Mouse (Mus musculus) adrenal gland, adult 10 weeks (tissue): ENCODE results near the gene Cbx8. TPM values are rescaled to one million over a fixed set of nuclear protein-coding genes. Genes with fewer than 3 reads are reported as not detected.

Experiments
- polyA plus RNA-seq: library from polyadenylated mRNA; stranded (reverse); fragments of 350-450 nt; fragmentation: Illumina TruSeq; extraction: RNeasy Lipid Tissue Mini Kit (QIAGEN cat#74804); gene quantifications from one replicate; pipeline ENCODE4 v1.2.3, GENCODE M21; 2014; ENCODE audit warnings: low read depth, low replicate concordance

Cbx8 gene
- 1.6 TPM for polyA plus RNA-seq

DNA sequence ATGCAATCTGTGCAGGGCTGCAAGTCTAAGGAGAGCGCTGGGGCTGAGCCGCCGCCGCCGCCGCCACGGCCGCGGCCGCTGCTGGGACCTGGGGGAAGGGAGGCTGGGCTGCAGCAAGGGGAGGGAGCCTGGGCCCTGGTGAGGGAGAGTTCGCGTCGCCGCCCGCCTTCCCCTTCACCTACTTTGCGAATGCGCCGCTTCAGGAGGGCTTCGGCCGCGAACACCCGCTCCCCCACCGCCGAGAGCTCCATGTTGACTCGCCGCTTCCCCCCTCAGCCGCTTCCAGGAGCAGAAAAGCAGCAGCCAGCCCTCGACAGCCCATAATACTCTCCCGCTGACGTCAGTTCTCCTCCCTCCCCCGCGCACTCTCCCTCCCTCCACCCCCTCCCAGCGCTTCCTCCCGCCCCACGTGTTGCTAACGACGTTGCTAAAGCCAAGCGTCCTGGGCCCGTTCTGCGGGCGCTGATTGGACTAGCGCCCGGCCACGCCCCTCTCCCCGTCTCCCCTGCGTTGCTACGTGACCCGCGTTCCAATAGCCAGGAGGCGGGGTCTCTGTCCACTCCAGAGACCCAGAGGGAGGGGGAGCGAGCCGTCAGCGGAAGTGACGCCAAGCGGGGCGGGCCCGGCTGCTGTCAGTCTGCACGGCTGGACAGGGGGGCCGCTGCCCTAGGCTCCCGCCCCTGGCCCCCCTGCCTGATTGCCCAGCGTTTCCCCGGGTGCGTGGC is at the start of gene Cbx8:
Gene Cbx8 (minus strand): TSS at position 370 of the 725 bp plus-strand sequence.

DNA sequence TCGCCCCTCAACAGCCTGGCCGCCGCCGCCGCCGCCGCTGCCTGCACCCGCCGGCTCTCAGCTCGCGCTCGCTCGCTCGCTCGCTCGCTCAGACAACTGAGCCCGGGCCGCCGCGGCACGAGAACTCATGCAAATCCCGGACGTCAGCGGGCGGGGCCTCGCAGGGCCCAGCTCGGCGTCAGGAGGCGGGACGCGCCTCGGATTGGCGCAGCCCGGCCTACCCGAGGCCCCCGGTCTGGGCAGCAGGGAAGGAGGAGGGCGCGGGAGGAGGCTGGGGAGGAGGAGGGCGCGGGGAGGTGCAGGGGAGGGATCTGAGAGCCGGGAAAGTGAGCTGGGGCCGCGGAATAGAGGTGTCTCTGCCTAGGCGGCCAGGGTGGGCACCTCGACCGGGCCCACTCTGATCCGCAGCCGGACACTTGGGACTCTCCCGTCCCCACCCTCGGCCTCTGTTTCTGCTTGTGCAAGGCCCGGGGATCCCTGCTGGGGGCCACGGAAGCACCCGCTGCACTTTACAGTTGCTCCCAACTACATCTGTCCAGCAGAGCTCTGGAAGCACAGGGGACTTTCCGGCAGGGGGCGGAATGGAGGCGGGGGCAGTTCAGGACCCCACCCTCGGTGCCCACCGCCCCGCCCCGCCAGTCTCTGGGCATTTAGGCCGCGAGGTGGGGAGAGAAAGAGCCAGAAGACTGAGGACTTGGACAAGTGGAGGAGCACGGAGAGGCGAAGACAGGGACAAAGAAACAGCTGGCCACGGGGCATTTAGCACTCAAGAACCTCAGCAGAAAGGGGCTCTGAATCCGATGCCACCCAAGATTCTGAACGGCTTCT is 45.6 kb upstream of the Cbx8 start, which contains the start of gene Cbx4:
Gene Cbx4 (minus strand): TSS at position 78 of the 828 bp plus-strand sequence.

DNA sequence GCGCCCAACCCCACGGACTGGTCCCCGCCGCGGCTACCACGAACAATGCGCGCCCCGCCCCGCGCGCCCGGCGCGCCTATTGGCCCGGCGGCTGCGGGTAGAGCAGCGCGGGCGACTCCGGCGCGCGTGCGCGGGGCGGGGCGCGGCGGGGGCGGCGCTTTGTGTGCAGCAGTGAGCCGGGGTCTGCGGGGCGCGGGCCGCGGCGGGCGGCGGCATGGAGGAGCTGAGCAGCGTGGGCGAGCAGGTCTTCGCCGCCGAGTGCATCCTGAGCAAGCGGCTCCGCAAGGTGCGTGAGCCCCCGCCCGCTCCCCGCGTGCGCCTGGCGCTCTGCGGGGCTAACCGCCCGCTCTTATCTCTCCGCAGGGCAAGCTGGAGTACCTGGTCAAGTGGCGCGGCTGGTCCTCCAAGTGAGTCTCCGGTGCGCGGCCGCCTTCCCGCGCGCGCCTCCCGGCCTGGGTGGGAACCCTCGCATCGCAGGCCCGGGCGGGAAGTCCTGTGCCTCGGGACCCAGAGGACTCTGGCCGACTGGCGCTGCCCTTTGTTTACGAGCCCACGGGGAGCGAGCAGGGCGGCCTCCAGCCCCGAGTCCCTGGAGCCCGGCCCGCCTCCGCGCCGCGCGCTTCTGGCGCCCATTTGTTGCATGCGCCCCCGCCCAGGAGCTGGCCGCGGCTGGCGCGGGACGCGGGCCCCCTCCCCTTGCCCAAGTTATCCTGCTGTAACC is 17.7 kb downstream of the Cbx8 start, which contains the start of gene Cbx2:
Gene Cbx2 (plus strand): TSS at position 68 of the 721 bp plus-strand sequence.

DNA sequence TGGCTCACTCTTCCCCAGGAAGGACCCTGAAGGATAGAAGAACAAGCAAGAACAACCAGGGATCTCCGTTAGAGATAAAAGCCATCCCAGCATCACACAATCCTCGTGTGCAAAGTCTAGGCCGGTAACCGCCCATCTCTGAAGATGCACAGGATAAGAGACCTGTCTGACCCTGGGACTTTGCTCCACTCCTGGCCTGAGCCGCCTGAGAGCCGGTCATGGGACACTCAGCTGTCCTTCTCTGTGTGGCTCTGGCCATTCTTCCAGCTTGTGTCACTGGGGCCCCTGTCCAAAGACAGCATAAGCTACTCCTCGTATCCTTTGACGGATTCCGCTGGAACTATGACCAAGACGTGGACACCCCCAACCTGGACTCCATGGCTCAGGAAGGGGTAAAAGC is 52.8 kb downstream of the Cbx8 start, which contains the start of gene Enpp7:
Gene Enpp7 (plus strand): TSS at position 190 of the 400 bp plus-strand sequence.

Other genes with a start within 250 kb of the Cbx8 start
- gene Rbfox3, start 129.4 kb downstream of the Cbx8 start, polyA plus RNA-seq, result 1.5 TPM
- not detected for gene Enpp7, start 52.8 kb downstream of the Cbx8 start, polyA plus RNA-seq
- gene Cbx2, start 18.0 kb downstream of the Cbx8 start, polyA plus RNA-seq, result 0.35 TPM
- gene Cbx4, start 45.3 kb upstream of the Cbx8 start, polyA plus RNA-seq, result 31.7 TPM
- gene Tbc1d16, start 187.5 kb upstream of the Cbx8 start, polyA plus RNA-seq, result 2.5 TPM
- gene Ccdc40, start 187.6 kb upstream of the Cbx8 start, polyA plus RNA-seq, result not detected
- 0.87 TPM for gene Gaa, start 226.9 kb upstream of the Cbx8 start, polyA plus RNA-seq